In genomic region chr15:102341580-102341979, GRCm38 (mm10) we compare ENCODE assay signal across 10 mouse cellular contexts. TPM values are rescaled to one million over a fixed set of nuclear protein-coding genes. Genes with fewer than 3 reads are reported as not detected.
A peak's percentile ranks its signal among the peaks of the same experiment; 100 is the strongest.
DNase-seq lines count a peak whose midpoint lies in the region; ATAC-seq and TF ChIP-seq lines count a peak whose summit lies in the region.
"Had no signal": no experiment of that assay in that cellular context is flagged by ENCODE, and none has a peak within 500 bp of the region (broad histone marks: within the 10 kb centered on the region; RNA-seq: fewer than 3 reads in every experiment).

No protein-coding gene starts in this region.

- H3K9me3 ChIP-seq in hindbrain, embryonic 10.5 days, result no peaks in the 10 kb centered on the region
- H3K9me3 ChIP-seq in hindbrain, embryonic 13.5 days, result no peaks in the 10 kb centered on the region
- H3K9me3 ChIP-seq in midbrain, embryonic 16.5 days (replicated peaks; ENCODE audit: control insufficient read depth, low read length, poor library complexity, severe bottlenecking), result no peaks in the 10 kb centered on the region
- H3K9me3 ChIP-seq: embryonic facial prominence, embryonic 12.5 days; limb, embryonic 12.5 days had no signal

- no peaks in the 10 kb centered on the region for H3K27me3 ChIP-seq in hindbrain, embryonic 10.5 days (ENCODE audit: insufficient read depth, poor library complexity, severe bottlenecking)
- no peaks in the 10 kb centered on the region for H3K27me3 ChIP-seq in hindbrain, embryonic 13.5 days
- no peaks in the 10 kb centered on the region for H3K27me3 ChIP-seq in thymus, adult 2 months (ENCODE audit: control insufficient read depth, insufficient read depth, low read length)
- H3K27me3 ChIP-seq in midbrain, embryonic 16.5 days (ENCODE audit: control insufficient read depth, insufficient read depth, low read depth, low read length), result no peaks in the 10 kb centered on the region
- H3K27me3 ChIP-seq: embryonic facial prominence, embryonic 12.5 days; limb, embryonic 12.5 days had no signal

- H3K4me1 ChIP-seq in hindbrain, embryonic 10.5 days (replicated peaks), result no peaks in the 10 kb centered on the region
- no peaks in the 10 kb centered on the region for H3K4me1 ChIP-seq in hindbrain, embryonic 13.5 days (replicated peaks)
- no peaks in the 10 kb centered on the region for H3K4me1 ChIP-seq in thymus, adult 2 months (replicated peaks; ENCODE audit: control insufficient read depth, insufficient read depth, low read length)
- no peaks in the 10 kb centered on the region for H3K4me1 ChIP-seq in midbrain, embryonic 16.5 days (ENCODE audit: control insufficient read depth, insufficient read depth, low read length)
- H3K4me1 ChIP-seq: embryonic facial prominence, embryonic 12.5 days; limb, embryonic 12.5 days had no signal

- ATAC-seq in hindbrain, embryonic 13.5 days (ENCODE audit: low FRiP score), result no peak
- no peak for ATAC-seq in midbrain, embryonic 16.5 days

- no peak overlapping the region for H3K9ac ChIP-seq in hindbrain, embryonic 13.5 days
- no peak overlapping the region for H3K9ac ChIP-seq in midbrain, embryonic 16.5 days (ENCODE audit: low read depth, low read length)
- H3K9ac ChIP-seq: embryonic facial prominence, embryonic 12.5 days; limb, embryonic 12.5 days had no signal

- no peak for TF ChIP-seq CTCF in thymus, adult 2 months (IDR thresholded peaks at IDR 0.05; ENCODE audit: borderline replicate concordance, control insufficient read depth, extremely low read depth, insufficient read depth, low read length, poor library complexity)
- TF ChIP-seq CTCF in brain, embryonic 14.5 days (IDR thresholded peaks at IDR 0.05; ENCODE audit: borderline replicate concordance, extremely low read depth, insufficient read depth, insufficient read length), result peak; percentile 63; the same call in 1 of the 2 replicates

- 11% methylated on average over 1 of the region's 1 CpGs for WGBS in hindbrain, embryonic 10.5 days
- WGBS in hindbrain, embryonic 13.5 days, result 23% methylated on average over 1 of the region's 1 CpGs
- WGBS in thymus, adult 2 months, result 16% methylated on average over 1 of the region's 1 CpGs
- 7% methylated on average over 1 of the region's 1 CpGs for WGBS in midbrain, embryonic 16.5 days

- DNase-seq in hindbrain, embryonic 10.5 days (ENCODE audit: low spot score), result peak; percentile 46
- DNase-seq in thymus, adult 2 months, result peak; percentile 53
- no peak for DNase-seq in thymus, adult 18-20 months
- DNase-seq in brain, embryonic 14.5 days (ENCODE audit: low read depth), result peak; percentile 63
- DNase-seq in kidney, postnatal 4 days, result peak; percentile 77 to 79
- peak; percentile 63 for DNase-seq in retina, postnatal 1 day

- H3K4me2 ChIP-seq in hindbrain, embryonic 13.5 days, result no peak overlapping the region
- H3K4me2 ChIP-seq in midbrain, embryonic 16.5 days (ENCODE audit: low read length), result no peak overlapping the region
- H3K4me2 ChIP-seq: embryonic facial prominence, embryonic 12.5 days; limb, embryonic 12.5 days had no signal

- no peak overlapping the region for H3K27ac ChIP-seq in hindbrain, embryonic 10.5 days
- H3K27ac ChIP-seq in hindbrain, embryonic 13.5 days, result no peak overlapping the region
- H3K27ac ChIP-seq in thymus, adult 2 months (ENCODE audit: control insufficient read depth, insufficient read depth, low read length), result no peak overlapping the region
- H3K27ac ChIP-seq in midbrain, embryonic 16.5 days (ENCODE audit: low read length), result no peak overlapping the region
- H3K27ac ChIP-seq: embryonic facial prominence, embryonic 12.5 days; limb, embryonic 12.5 days had no signal

- H3K4me3 ChIP-seq in hindbrain, embryonic 10.5 days, result no peak overlapping the region
- H3K4me3 ChIP-seq in hindbrain, embryonic 13.5 days, result no peak overlapping the region
- no peak overlapping the region for H3K4me3 ChIP-seq in thymus, adult 2 months (ENCODE audit: control insufficient read depth, insufficient read depth, low read length)
- no peak overlapping the region for H3K4me3 ChIP-seq in midbrain, embryonic 16.5 days (ENCODE audit: low read depth, low read length)
- H3K4me3 ChIP-seq: embryonic facial prominence, embryonic 12.5 days; limb, embryonic 12.5 days had no signal

- no peak for TF ChIP-seq POLR2A in thymus, adult 2 months (IDR thresholded peaks at IDR 0.05; ENCODE audit: control insufficient read depth, extremely low read depth, insufficient read depth, low read length, poor library complexity)
- TF ChIP-seq POLR2A in brain, embryonic 14.5 days (IDR thresholded peaks at IDR 0.05; ENCODE audit: borderline replicate concordance, extremely low read depth, insufficient read depth, insufficient read length, poor library complexity, severe bottlenecking), result no peak

- H3K36me3 ChIP-seq in hindbrain, embryonic 10.5 days, result peaks cover 91% of the 10 kb centered on the region
- peaks cover 62% of the 10 kb centered on the region for H3K36me3 ChIP-seq in hindbrain, embryonic 13.5 days
- peaks cover 32% of the 10 kb centered on the region for H3K36me3 ChIP-seq in thymus, adult 2 months (ENCODE audit: control insufficient read depth, insufficient read depth, low read length)
- peaks cover 17% of the 10 kb centered on the region for H3K36me3 ChIP-seq in midbrain, embryonic 16.5 days (ENCODE audit: control insufficient read depth, insufficient read depth, low read length)

RNA-seq across cellular contexts. Expression of gene Aaas, which starts 9.0 kb away (rescaled TPM):
- 102 and 122 TPM in 2 replicates for polyA plus RNA-seq in hindbrain, embryonic 10.5 days (2016; fragmentation: Nextera tagmentation; extraction: Ambion mirVana)
- polyA plus RNA-seq in hindbrain, embryonic 13.5 days (2015; fragmentation: Nextera tagmentation; extraction: Ambion mirVana), result 33.3 and 34.8 TPM in 2 replicates
- 106 and 107 TPM in 2 replicates for polyA plus RNA-seq in thymus, adult 2 months (2012; rRNA removed)
- polyA plus RNA-seq in brain, embryonic 14.5 days (2012; rRNA removed), result 33.6 and 49.2 TPM in 2 replicates
- 30.2 and 31.1 TPM in 2 replicates for polyA plus RNA-seq in midbrain, embryonic 16.5 days (2015; fragmentation: Nextera tagmentation; extraction: Ambion mirVana)

RNA-seq across cellular contexts. Expression of gene Myg1, which starts 10.1 kb away (rescaled TPM):
- polyA plus RNA-seq in hindbrain, embryonic 10.5 days (2016; fragmentation: Nextera tagmentation; extraction: Ambion mirVana), result 119 and 120 TPM in 2 replicates
- polyA plus RNA-seq in hindbrain, embryonic 13.5 days (2015; fragmentation: Nextera tagmentation; extraction: Ambion mirVana), result 91.8 and 96.4 TPM in 2 replicates
- 104 and 105 TPM in 2 replicates for polyA plus RNA-seq in thymus, adult 2 months (2012; rRNA removed)
- 109 and 137 TPM in 2 replicates for polyA plus RNA-seq in brain, embryonic 14.5 days (2012; rRNA removed)
- 89.1 and 91.2 TPM in 2 replicates for polyA plus RNA-seq in midbrain, embryonic 16.5 days (2015; fragmentation: Nextera tagmentation; extraction: Ambion mirVana)

RNA-seq across cellular contexts. Expression of gene Pfdn5, which starts 15.7 kb away (rescaled TPM):
- polyA plus RNA-seq in hindbrain, embryonic 10.5 days (2016; fragmentation: Nextera tagmentation; extraction: Ambion mirVana), result 331 and 368 TPM in 2 replicates
- 502 and 514 TPM in 2 replicates for polyA plus RNA-seq in hindbrain, embryonic 13.5 days (2015; fragmentation: Nextera tagmentation; extraction: Ambion mirVana)
- 76.0 and 93.2 TPM in 2 replicates for polyA plus RNA-seq in thymus, adult 2 months (2012; rRNA removed)
- polyA plus RNA-seq in brain, embryonic 14.5 days (2012; rRNA removed), result 303 and 362 TPM in 2 replicates
- 479 TPM in 2 replicates for polyA plus RNA-seq in midbrain, embryonic 16.5 days (2015; fragmentation: Nextera tagmentation; extraction: Ambion mirVana)

RNA-seq across cellular contexts. Expression of gene Sp7, which starts 25.4 kb away (rescaled TPM):
- 1.0 and 1.2 TPM in 2 replicates for polyA plus RNA-seq in hindbrain, embryonic 10.5 days (2016; fragmentation: Nextera tagmentation; extraction: Ambion mirVana)
- polyA plus RNA-seq in hindbrain, embryonic 13.5 days (2015; fragmentation: Nextera tagmentation; extraction: Ambion mirVana), result 1.1 and 1.2 TPM in 2 replicates
- polyA plus RNA-seq in thymus, adult 2 months (2012; rRNA removed), result 0.13 and 0.23 TPM in 2 replicates
- polyA plus RNA-seq in brain, embryonic 14.5 days (2012; rRNA removed), result 0.69 and 4.1 TPM in 2 replicates
- 0.40 and 0.55 TPM in 2 replicates for polyA plus RNA-seq in midbrain, embryonic 16.5 days (2015; fragmentation: Nextera tagmentation; extraction: Ambion mirVana)

RNA-seq across cellular contexts. Expression of gene Espl1, which starts 45.5 kb away (rescaled TPM):
- polyA plus RNA-seq in hindbrain, embryonic 10.5 days (2016; fragmentation: Nextera tagmentation; extraction: Ambion mirVana), result 42.6 and 52.2 TPM in 2 replicates
- polyA plus RNA-seq in hindbrain, embryonic 13.5 days (2015; fragmentation: Nextera tagmentation; extraction: Ambion mirVana), result 7.0 and 7.2 TPM in 2 replicates
- 51.5 and 55.6 TPM in 2 replicates for polyA plus RNA-seq in thymus, adult 2 months (2012; rRNA removed)
- 11.3 and 12.6 TPM in 2 replicates for polyA plus RNA-seq in brain, embryonic 14.5 days (2012; rRNA removed)
- 4.0 and 4.7 TPM in 2 replicates for polyA plus RNA-seq in midbrain, embryonic 16.5 days (2015; fragmentation: Nextera tagmentation; extraction: Ambion mirVana)

Comparison
In these comparisons a context has a peak if more than half of its experiments do, and no peak if none do; other contexts are left out.
1. DNase-seq: peak in hindbrain, embryonic 10.5 days (single experiment), thymus, adult 2 months (single experiment), brain, embryonic 14.5 days (single experiment), kidney, postnatal 4 days (2 of 2) and retina, postnatal 1 day (single experiment); none in thymus, adult 18-20 months (0 of 2).